Mouse (Mus musculus) cerebellum, adult 2 months (tissue): Measurements from ENCODE around the gene Stat2.

Experiments used
- CTCF ChIP-seq: fragments of 200-500 bp; IDR thresholded peaks from 2 replicates; pipeline ENCODE4 v1.5.1; 2011; ENCODE audit warnings: low read depth, mild to moderate bottlenecking, control low read depth, low read length, moderate library complexity, borderline replicate concordance; ENCODE audit not compliant: insufficient read depth
- POLR2A ChIP-seq: fragments of 200-500 bp; IDR thresholded peaks from 2 replicates; pipeline ENCODE4 v1.6.1; 2011; ENCODE audit warnings: low read length, control low read depth, borderline replicate concordance; ENCODE audit not compliant: insufficient read depth

DNA sequence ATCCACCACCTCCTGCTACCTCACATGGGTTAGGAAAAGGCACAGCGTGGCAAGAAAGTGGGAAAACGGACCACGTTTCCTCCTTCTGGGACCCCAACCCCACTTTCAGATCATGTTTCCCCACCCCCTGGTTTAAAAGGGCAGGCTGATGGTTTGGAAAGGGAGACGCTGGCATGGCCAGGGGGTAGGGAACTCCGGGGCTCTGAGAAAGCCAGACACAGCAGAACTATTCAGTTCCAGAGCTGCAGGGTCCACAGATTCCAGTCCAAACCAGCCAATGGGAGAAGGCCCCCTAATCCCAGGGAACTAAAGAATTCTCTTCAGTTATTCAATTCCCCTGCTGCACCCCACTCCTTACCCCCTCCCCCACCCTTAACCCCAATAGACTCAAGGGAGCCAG lies 45.3 kb upstream of the Stat2 start:
- TF ChIP-seq CTCF (no peak), POLR2A (no peak)
